Mouse (Mus musculus): Measurements from ENCODE around the gene Csk. TPM values are rescaled to one million over a fixed set of nuclear protein-coding genes. Genes with fewer than 3 reads are reported as not detected.

Csk gene
- total RNA-seq, 2 experiments from 2014 or later, result 34.7 to 37.5 TPM

- H3K27ac ChIP-seq, result 0 out of 2 replicates have a peak overlapping the region, but pooled peaks have one; percentile 32
- TF ChIP-seq CTCF (conservative IDR thresholded peaks at IDR 0.05), result no peak
Observed at GRCm38 (mm10) chr9:57602098-57602497, 51.3 kb downstream of the Csk start.

GRCm38 (mm10) chr9:57601353-57601706 lies 52.1 kb downstream of the Csk start:
- no peak for TF ChIP-seq CTCF (conservative IDR thresholded peaks at IDR 0.05)
- Histone ChIP-seq H3K27ac (peak overlapping the region; percentile 61), H3K4me3 (no peak overlapping the region)
- peak; percentile 47 to 71 for DNase-seq (ENCODE audit: low spot score in 2 of 2)

More at GRCm38 (mm10) chr9:57602098-57602497, 51.3 kb downstream of the Csk start:
- no peak overlapping the region for H3K4me3 ChIP-seq
- no peak for DNase-seq (ENCODE audit: low spot score in 2 of 2)

- Histone ChIP-seq H3K4me3 (no peak overlapping the region), H3K27ac (peak overlapping the region; percentile 61)
- DNase-seq (ENCODE audit: low spot score in 2 of 2), result no peak
- no peak for TF ChIP-seq CTCF (conservative IDR thresholded peaks at IDR 0.05)
Observed at GRCm38 (mm10) chr9:57600620-57601352, 52.6 kb downstream of the Csk start.

DNA sequence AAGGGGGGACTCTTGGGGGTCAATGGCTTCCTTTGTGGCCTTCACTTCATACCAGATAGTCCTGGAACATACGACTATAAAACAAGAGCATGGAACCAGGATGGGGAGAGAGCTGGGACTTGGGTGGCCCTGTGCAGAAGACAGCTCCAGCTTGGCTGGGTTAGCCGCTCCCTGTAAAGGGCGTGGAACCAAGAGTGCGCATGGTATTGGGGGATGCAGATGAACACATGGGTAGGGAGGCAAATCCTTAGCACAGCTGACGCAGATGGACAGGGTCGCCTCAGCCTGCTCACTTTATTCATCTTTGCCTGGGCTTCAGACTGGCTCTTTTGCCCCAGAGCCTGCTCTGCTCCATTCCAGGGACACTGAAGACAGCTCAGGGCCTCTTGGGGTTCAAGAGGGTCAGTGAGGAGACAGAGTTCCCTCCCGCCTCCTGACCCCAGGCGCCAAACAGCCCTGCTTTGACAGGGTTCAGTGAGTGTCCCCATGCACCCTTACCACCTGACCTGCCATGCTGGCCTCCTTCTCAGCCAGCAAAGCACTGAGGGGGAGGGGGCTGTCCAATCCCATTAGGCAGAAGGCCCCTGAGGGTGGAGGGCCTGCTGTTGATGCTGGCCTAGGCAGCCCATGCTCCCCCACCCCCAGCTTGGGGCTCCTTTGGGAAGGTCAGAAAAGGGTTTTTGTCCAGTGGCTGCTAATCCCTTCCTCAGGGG lies 54.4 kb downstream of the Csk start:
- no peak overlapping the region for H3K27ac ChIP-seq
- no peak for TF ChIP-seq CTCF (conservative IDR thresholded peaks at IDR 0.05)
- no peak for DNase-seq (ENCODE audit: low spot score in 2 of 2)
- H3K4me3 ChIP-seq, result no peak overlapping the region

- Histone ChIP-seq H3K4me3 (no peak overlapping the region), H3K27ac (no peak overlapping the region)
- TF ChIP-seq CTCF (conservative IDR thresholded peaks at IDR 0.05), result no peak
- no peak for DNase-seq (ENCODE audit: low spot score in 2 of 2)
Observed at GRCm38 (mm10) chr9:57597929-57598382, 55.5 kb downstream of the Csk start.

DNA sequence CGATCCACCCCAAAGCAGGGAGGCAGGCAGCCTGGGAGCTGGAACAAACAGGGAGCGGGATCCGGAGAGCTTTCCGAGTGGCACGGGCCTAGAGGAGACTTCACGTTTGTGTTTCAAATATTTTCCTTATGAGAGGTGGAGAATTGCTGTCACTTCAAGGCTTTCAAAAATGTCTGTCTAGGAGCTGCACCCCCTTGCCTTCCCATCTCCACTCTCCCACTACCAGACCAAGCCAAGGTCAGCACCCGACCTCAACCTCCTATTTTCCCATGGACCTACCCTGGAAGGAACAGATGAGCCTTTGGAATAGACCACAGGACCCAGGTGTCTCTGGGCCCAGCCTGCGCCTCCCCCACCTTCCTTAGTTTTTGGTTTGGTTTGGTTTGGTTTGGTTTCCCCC lies 56.2 kb downstream of the Csk start:
- DNase-seq (ENCODE audit: low spot score in 2 of 2), result no peak
- no peak overlapping the region for H3K4me3 ChIP-seq
- TF ChIP-seq CTCF (conservative IDR thresholded peaks at IDR 0.05), result no peak
- no peak overlapping the region for H3K27ac ChIP-seq

DNA sequence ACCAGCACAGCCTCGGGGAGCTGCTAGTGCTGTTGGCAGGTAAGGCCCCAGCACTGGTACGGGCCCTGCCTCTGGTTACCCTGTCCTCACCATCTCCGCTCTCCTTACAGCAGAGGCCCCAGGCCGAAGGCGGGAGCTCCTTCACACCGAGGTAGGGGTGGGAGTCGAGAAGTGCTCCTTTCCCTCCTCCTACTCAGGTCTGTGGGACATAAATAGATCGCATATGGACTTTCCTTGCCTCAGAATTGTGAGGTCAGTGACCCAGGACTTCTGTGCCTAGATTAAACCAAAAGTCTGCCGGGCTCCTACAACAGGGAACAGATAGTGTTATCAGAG lies 59.3 kb downstream of the Csk start:
- H3K4me3 ChIP-seq, result no peak overlapping the region
- no peak for TF ChIP-seq CTCF (conservative IDR thresholded peaks at IDR 0.05)
- DNase-seq (ENCODE audit: low spot score in 2 of 2), result no peak
- no peak overlapping the region for H3K27ac ChIP-seq

DNA sequence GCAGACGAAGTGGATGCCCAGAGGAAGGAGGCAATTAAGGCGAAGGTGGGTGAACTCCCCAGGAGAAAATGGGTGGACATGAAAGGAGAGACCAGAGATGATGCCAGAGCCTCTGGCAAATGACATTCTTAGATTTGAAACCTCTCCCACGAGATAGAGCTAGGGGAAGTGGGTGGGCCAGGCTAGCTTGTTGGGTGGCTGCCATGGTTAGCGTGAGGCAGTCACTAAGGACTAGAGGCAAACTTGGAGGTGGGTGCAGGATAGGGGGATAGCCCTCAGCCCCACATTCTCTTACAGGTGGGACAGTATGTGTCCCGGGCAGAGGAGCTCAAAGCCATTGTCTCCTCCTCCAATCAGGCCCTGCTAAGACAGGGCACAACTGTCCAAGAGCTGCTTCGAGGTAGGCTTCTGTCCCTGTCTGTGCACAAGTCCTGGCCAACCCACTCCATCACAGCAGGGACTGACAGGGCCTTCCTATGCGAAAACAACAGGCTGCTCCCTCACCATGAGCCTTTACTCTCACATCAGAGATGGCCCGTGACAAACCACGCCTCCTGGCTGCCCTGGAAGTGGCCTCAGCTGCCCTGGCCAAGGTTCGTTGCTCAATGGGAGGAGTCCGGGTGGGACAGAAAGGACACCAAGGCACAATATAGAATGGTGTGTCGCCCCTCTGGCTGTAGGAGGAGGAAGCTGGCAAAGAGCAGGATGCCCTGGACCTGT lies 59.8 kb downstream of the Csk start:
- no peak for TF ChIP-seq CTCF (conservative IDR thresholded peaks at IDR 0.05)
- no peak for DNase-seq (ENCODE audit: low spot score in 2 of 2)
- Histone ChIP-seq H3K4me3 (no peak overlapping the region), H3K27ac (no peak overlapping the region)

- no peak for DNase-seq (ENCODE audit: low spot score in 2 of 2)
- no peak overlapping the region for H3K27ac ChIP-seq
- peak; percentile 63 for TF ChIP-seq CTCF (conservative IDR thresholded peaks at IDR 0.05)
- H3K4me3 ChIP-seq, result peak overlapping the region; percentile 85; the same call in 1 of the 2 replicates
Observed at GRCm38 (mm10) chr9:57590726-57591125, 62.7 kb downstream of the Csk start.

DNA sequence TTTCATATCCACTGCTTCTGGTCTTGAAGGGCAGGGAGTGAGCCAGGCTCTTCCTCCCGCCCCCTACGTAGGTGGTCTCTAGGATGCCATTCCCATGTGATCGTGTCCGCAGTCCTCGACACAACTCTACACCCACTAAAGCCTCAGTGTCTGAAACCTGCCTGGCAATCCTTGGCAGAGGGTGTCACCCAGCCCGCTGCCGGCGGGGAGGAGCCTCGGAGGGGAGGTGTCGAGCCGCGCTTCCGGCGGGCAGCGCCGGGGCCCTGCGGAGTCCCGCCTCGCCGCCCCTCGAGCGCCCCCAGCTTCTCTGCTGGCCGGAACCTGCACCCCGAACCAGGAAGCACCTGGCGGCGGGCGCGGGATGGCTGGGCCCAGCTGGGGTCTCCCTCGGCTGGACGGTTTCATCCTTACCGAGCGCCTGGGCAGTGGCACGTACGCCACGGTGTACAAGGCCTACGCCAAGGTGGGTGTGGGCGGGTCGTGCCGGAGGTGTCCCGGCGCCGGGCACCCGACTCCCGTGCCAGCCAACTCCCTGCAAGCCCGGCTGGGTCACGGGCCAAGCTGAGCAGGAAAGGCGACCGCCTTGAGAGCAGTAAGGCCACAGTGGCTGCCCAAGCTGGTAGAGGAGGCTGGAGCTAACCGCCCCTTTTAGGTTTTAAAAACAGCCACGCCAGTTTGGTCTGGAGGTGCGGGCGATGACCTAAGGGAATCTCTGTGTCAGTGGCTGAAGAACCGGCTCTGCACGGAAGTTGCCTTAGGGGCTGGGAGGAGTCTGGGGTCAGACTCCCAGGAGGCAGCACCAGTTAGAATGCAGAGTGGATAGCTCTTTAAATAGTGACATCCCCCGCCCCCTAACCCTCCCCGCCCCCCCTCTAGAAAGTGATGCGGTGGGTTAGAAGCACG lies 64.0 kb downstream of the Csk start, which contains the start of gene Ulk3:
Gene Ulk3 (plus strand): TSS at position 229 of the 903 bp plus-strand sequence.
- Histone ChIP-seq H3K4me3 (peak within 1 kb of the TSS; percentile 85), H3K27ac (peak within 1 kb of the TSS; percentile 90)
- peak; percentile 70 to 75 for DNase-seq (ENCODE audit: low spot score in 2 of 2)
- peak; percentile 66 for TF ChIP-seq CTCF (conservative IDR thresholded peaks at IDR 0.05)

DNA sequence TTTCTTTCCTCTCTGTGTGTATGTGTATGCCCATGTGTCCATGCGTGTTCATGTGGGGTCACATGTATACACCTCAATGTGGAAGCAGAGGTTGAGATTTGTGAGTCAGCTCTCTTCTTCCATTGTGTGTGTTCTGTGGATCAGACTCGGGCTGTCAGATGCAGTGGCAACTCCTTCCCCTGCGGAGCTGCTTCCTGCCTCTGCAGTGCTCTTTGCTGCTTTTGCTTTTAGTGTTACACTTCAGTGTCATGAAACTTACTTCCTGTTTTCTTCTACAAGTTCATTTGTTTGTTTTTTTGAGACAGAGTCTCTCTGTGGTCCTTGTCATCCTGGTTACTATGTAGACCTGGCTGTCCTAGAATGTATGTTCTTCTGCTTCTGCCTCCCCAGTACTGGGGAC lies 68.4 kb downstream of the Csk start:
- DNase-seq (ENCODE audit: low spot score in 2 of 2), result no peak
- no peak for TF ChIP-seq CTCF (conservative IDR thresholded peaks at IDR 0.05)
- Histone ChIP-seq H3K4me3 (no peak overlapping the region), H3K27ac (no peak overlapping the region)

- Histone ChIP-seq H3K27ac (no peak overlapping the region), H3K4me3 (no peak overlapping the region)
- no peak for TF ChIP-seq CTCF (conservative IDR thresholded peaks at IDR 0.05)
- no peak for DNase-seq (ENCODE audit: low spot score in 2 of 2)
Observed at GRCm38 (mm10) chr9:57577144-57577849, 76.1 kb downstream of the Csk start.

Other genes starting within 250 kb of the Csk start
- 10 to 100 TPM; 16.5 to 16.9 TPM for gene Ppcdc, start 213.5 kb downstream of the Csk start, total RNA-seq (2021)
- 100 to 1,000 TPM; 365 to 385 TPM for gene Scamp5, start 185.6 kb downstream of the Csk start, total RNA-seq (2021)
- gene Rpp25, start 149.6 kb downstream of the Csk start, total RNA-seq (2021), result 10 to 100 TPM in 1 of 2 experiments, 1 to 10 TPM in 1; 9.5 to 10.2 TPM
- gene Cox5a, start 132.4 kb downstream of the Csk start, total RNA-seq (2021), result 100 to 1,000 TPM; 372 to 376 TPM
- gene Fam219b, start 116.1 kb downstream of the Csk start, total RNA-seq (2021), result 10 to 100 TPM; 19.9 to 25.7 TPM
- 10 to 100 TPM; 72.5 to 77.6 TPM for gene Mpi, start 100.9 kb downstream of the Csk start, total RNA-seq (2021)
- 10 to 100 TPM; 22.5 to 26.3 TPM for gene Scamp2, start 92.7 kb downstream of the Csk start, total RNA-seq (2021)
- gene Ulk3, start 64.2 kb downstream of the Csk start, total RNA-seq (2021), result 10 to 100 TPM; 32.7 to 35.4 TPM
- gene Cplx3, start 47.4 kb downstream of the Csk start, total RNA-seq (2021), result 1 to 10 TPM; 3.7 to 5.9 TPM
- gene Lman1l, start 32.9 kb downstream of the Csk start, total RNA-seq (2021), result not detected
- gene Cyp1a2, start 30.1 kb upstream of the Csk start, total RNA-seq (2021), result not detected
- under 1 TPM in 1 of 2 experiments, not detected in 1; 0.12 TPM for gene Cyp1a1, start 34.3 kb upstream of the Csk start, total RNA-seq (2021)
- 10 to 100 TPM; 13.2 to 14.1 TPM for gene Edc3, start 54.9 kb upstream of the Csk start, total RNA-seq (2021)
- gene Clk3, start 112.2 kb upstream of the Csk start, total RNA-seq (2021), result 10 to 100 TPM; 80.2 to 83.4 TPM
- gene Arid3b, start 183.2 kb upstream of the Csk start, total RNA-seq (2021), result 1 to 10 TPM; 8.1 to 9.2 TPM